Mouse (Mus musculus) lung, embryonic 14.5 days (tissue): ENCODE measurements around the gene Rnf24. TPM values are rescaled to one million over a fixed set of nuclear protein-coding genes. Genes with fewer than 3 reads are reported as not detected.

Experiments used
- ATAC-seq: fragments of 200-750 bp; cut with Nextera tagmentation; 2 replicates; pipeline ENCODE4 v1.8.0; 2017; ENCODE audit warnings: mild to moderate bottlenecking, moderate TSS enrichment, moderate library complexity; ENCODE audit not compliant: insufficient read depth
- DNase-seq: peaks from one replicate; pipeline ENCODE4 v3.0.0-alpha.2; 2015
- H3K27ac ChIP-seq: fragments of 300-500 bp; sonication (generic); 2 replicates; pipeline ENCODE4 v1.5.1; 2014; ENCODE audit warnings: low read depth, mild to moderate bottlenecking, moderate library complexity
- H3K27me3 ChIP-seq: fragments of 300-500 bp; sonication (generic); 2 replicates; pipeline ENCODE4 v1.6.1; 2014; ENCODE audit warnings: low read length, control low read depth; ENCODE audit not compliant: insufficient read depth
- H3K36me3 ChIP-seq: fragments of 300-500 bp; sonication (generic); 2 replicates; pipeline ENCODE4 v1.6.1; 2014; ENCODE audit warnings: control low read depth; ENCODE audit not compliant: insufficient read depth
- H3K4me1 ChIP-seq: fragments of 300-500 bp; sonication (generic); 2 replicates; pipeline ENCODE4 v1.6.1; 2014; ENCODE audit warnings: antibody characterized with exemption, control low read depth; ENCODE audit not compliant: insufficient read depth
- H3K4me2 ChIP-seq: fragments of 300-500 bp; sonication (generic); 2 replicates; pipeline ENCODE4 v1.6.1; 2014; ENCODE audit warnings: mild to moderate bottlenecking
- H3K4me3 ChIP-seq: fragments of 300-500 bp; sonication (generic); 2 replicates; pipeline ENCODE4 v1.5.1; 2014; ENCODE audit warnings: low read depth, low read length
- H3K9ac ChIP-seq: fragments of 300-500 bp; sonication (generic); 2 replicates; pipeline ENCODE4 v1.6.1; 2014
- H3K9me3 ChIP-seq: fragments of 300-500 bp; sonication (generic); 2 replicates; pipeline ENCODE4 v1.6.1; 2016; ENCODE audit warnings: low read depth, low read length, control low read depth
- CTCF ChIP-seq: IDR thresholded peaks from 2 replicates; pipeline ENCODE4 v1.5.1; 2016; ENCODE audit warnings: antibody characterized with exemption, low read depth
- WGBS: fragments of 180-500 bp; shearing (Covaris S2); extraction: QIAGEN DNeasy Blood & Tissue Kit; methylation state at CpG from one replicate; pipeline ENCODE4 v1.1.7; 2014; 5-methylcytosine and 5-hydroxymethylcytosine counted together
- polyA plus RNA-seq: library from polyadenylated mRNA; unstranded; fragments of >200 nt; fragmentation: Nextera tagmentation; extraction: Ambion mirVana; gene quantifications from 2 replicates; pipeline ENCODE4 v1.2.1, GENCODE M21; 2014

Rnf24 gene
- polyA plus RNA-seq, 1 experiment from 2014 or later: 5.3 TPM

- WGBS: 65% methylated on average over 6 of the region's 6 CpGs
- H3K4me3 ChIP-seq: peak overlapping the region; percentile 81
- H3K36me3 ChIP-seq: no peaks in the 10 kb centered on the region
- H3K9me3 ChIP-seq: no peaks in the 10 kb centered on the region
- TF ChIP-seq CTCF: no peak
- no peaks in the 10 kb centered on the region for H3K27me3 ChIP-seq
- ATAC-seq (no peak), DNase-seq (no peak)
- H3K4me2 ChIP-seq: peak overlapping the region; percentile 80
- H3K9ac ChIP-seq: peak overlapping the region; percentile 94; the same call in 1 of the 2 replicates
- H3K4me1 ChIP-seq: peaks cover 15% of the 10 kb centered on the region
- no peak overlapping the region for H3K27ac ChIP-seq
Measured at GRCm38 (mm10) chr2:131264027-131264426, 88.7 kb downstream of the Rnf24 start.

DNA sequence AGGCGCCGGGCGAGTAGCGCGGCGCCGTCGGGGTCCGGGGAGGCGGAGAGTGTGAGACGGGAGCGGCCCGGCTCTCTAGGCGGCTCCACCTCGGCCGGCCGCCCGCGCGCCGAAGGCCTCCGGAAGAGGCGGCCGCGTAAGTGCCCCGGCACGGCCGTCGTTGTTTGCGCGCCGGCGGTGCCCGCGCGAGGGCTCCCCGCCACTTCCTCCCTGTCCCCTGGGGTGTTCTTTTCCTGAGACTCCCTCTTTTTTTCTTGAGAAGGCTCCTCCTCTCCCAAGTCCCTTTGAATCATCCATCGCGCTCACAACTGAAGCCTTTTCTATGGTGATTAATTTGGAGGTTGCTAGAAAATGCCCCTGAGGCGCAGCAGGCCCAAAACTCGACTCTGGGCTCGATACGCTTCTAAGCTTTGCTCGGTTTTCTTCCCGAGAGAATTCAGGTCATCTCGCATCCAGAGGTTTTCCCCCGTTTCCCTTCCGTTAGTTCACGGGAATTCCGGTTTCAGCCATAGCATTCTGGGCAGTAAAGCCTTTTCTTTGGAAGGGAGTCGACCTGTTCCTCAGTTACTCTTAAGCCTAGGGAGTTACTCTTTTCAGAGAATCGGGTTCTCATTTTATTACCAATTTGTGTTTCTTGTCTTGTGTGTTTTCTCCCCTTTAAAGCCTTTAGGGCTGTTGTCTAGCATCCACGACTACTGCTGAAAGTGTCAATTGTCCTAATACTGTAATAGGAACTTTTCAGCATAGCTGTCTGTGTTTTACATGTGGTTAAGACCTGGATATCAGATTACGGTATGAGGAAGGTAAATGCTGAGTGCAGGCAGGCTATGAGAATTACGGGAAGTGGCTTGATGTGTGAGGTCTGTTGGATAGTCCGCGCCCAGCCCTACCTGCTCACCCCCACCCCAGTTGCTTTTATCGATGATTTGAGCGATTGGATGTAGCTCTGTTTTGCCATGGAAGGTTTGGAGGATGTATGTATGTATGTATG lies 89.7 kb downstream of the Rnf24 start:
- Histone ChIP-seq H3K4me1 (peaks cover 15% of the 10 kb centered on the region), H3K27ac (peak overlapping the region; percentile 99), H3K36me3 (no peaks in the 10 kb centered on the region), H3K4me2 (peak overlapping the region; percentile 80), H3K9ac (peak overlapping the region; percentile 94), H3K9me3 (no peaks in the 10 kb centered on the region), H3K4me3 (peak overlapping the region; percentile 81), H3K27me3 (no peaks in the 10 kb centered on the region)
- ATAC-seq (peak; percentile 82), DNase-seq (peak; percentile 79)
- WGBS: under 1% methylated on average over 51 of the region's 59 CpGs
- TF ChIP-seq CTCF: no peak

- H3K27me3 ChIP-seq: no peaks in the 10 kb centered on the region
- H3K4me1 ChIP-seq: peaks cover 15% of the 10 kb centered on the region
- peak within 1 kb of the TSS; percentile 99 for H3K27ac ChIP-seq
- TF ChIP-seq CTCF: peak; percentile 33
- under 1% methylated on average over 47 of the region's 49 CpGs for WGBS
- ATAC-seq (peak; percentile 99), DNase-seq (peak; percentile 99)
- H3K9me3 ChIP-seq: no peaks in the 10 kb centered on the region
- H3K4me2 ChIP-seq: peak within 1 kb of the TSS; percentile 80
- H3K36me3 ChIP-seq: no peaks in the 10 kb centered on the region
- peak within 1 kb of the TSS; percentile 94 for H3K9ac ChIP-seq
- H3K4me3 ChIP-seq: peak within 1 kb of the TSS; percentile 81
Measured at GRCm38 (mm10) chr2:131262213-131262672, 90.4 kb downstream of the Rnf24 start, which contains the start of gene Pank2. TSS of gene Pank2 (plus strand) at chr2:131262495.

DNA sequence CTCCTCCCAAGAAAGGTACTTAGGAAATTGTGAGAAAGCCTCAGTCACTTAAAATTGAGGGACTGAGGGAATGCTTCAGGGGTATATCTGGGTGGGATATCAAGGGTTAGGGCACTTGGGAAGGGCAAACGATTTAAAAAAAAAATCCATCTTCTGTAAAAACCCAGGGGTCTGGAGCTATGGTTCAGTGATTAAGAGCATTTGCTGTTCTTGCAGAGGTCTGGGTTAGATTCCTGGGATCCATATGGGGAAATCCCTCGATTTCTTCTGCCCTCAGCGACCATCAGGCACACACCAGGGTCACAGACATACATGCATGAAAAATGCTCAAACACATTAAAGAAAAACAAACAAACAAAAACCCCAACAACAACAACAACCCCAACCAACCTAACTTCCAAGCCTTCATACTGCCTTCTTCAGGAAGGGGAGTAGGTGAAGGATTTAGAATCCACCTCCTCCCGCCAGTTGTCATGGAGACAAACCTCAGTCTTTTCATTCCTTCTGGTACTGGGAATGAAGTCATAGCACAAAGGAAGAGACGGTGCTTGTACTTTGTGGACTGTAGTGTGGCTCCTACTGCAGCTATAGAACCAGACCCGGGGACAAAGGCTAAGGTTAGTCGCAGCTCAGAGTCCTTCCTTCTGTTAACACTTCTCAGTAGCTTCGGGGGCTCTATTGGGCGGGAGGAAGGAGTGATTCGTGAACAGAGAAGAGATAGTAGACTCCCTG lies 91.0 kb downstream of the Rnf24 start:
- no peaks in the 10 kb centered on the region for H3K36me3 ChIP-seq
- WGBS: 5% methylated on average over 10 of the region's 10 CpGs
- DNase-seq (no peak), ATAC-seq (peak; percentile 77)
- peak overlapping the region; percentile 99 for H3K27ac ChIP-seq
- TF ChIP-seq CTCF: no peak
- peak overlapping the region; percentile 94 for H3K9ac ChIP-seq
- no peaks in the 10 kb centered on the region for H3K9me3 ChIP-seq
- H3K27me3 ChIP-seq: no peaks in the 10 kb centered on the region
- H3K4me2 ChIP-seq: peak overlapping the region; percentile 64
- H3K4me1 ChIP-seq: peaks cover 15% of the 10 kb centered on the region
- peak overlapping the region; percentile 81 for H3K4me3 ChIP-seq

DNA sequence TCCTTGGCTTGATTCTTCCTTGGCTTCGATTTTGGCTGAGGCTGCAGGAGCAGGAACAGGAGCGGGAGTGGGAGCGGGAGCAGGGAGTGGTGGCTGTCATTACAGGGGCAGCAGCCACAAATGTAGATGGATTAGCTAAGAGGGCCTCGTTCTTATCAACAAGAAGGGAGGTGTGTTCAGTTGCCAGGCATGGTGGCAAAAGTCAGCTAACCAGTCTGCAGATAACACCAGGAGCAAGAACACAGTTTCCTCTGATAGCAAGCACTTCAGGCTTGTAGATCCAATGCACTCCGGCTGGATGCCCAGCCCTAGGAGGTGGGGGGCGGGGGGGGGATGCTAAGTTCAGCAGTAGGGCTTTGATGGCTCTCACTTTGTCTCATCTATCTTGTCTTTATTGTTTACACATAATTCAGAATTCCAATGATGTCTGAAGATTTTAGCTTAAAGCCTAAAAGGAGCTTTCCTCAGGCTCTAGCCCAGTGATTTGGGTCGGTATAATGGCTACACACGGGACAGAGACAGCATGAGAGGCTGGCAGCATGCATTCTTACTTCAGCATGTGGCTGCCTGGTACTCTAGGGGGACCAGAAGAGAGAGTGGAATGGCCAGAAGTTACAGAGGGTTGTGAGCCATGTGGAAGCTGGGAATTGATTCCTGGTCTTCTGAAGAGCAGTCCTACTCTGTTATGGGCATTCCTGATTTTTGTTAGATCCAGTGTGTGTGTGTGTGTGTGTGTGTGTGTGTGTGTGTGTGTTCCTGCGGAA lies 92.0 kb downstream of the Rnf24 start:
- Histone ChIP-seq H3K9me3 (no peaks in the 10 kb centered on the region), H3K4me2 (peak overlapping the region; percentile 64), H3K36me3 (no peaks in the 10 kb centered on the region), H3K9ac (peak overlapping the region; percentile 94; the same call in 1 of the 2 replicates), H3K27me3 (no peaks in the 10 kb centered on the region), H3K4me1 (peaks cover 15% of the 10 kb centered on the region), H3K27ac (peak overlapping the region; percentile 99), H3K4me3 (no peak overlapping the region)
- ATAC-seq (no peak), DNase-seq (peak; percentile 19)
- 27% methylated on average over 9 of the region's 9 CpGs for WGBS
- TF ChIP-seq CTCF: no peak

GRCm38 (mm10) chr2:131258693-131259092 lies 94.0 kb downstream of the Rnf24 start:
- no peak overlapping the region for H3K4me2 ChIP-seq
- DNase-seq (no peak), ATAC-seq (no peak)
- peaks cover 8% of the 10 kb centered on the region; the same call in 1 of the 2 replicates for H3K4me1 ChIP-seq
- H3K27ac ChIP-seq: no peak overlapping the region
- H3K4me3 ChIP-seq: no peak overlapping the region
- no peaks in the 10 kb centered on the region for H3K27me3 ChIP-seq
- 77% methylated on average over 8 of the region's 8 CpGs for WGBS
- no peak overlapping the region for H3K9ac ChIP-seq
- H3K9me3 ChIP-seq: no peaks in the 10 kb centered on the region
- TF ChIP-seq CTCF: no peak
- H3K36me3 ChIP-seq: no peaks in the 10 kb centered on the region
